Mouse (Mus musculus): ENCODE measurements around the gene 4930572O03Rik. TPM values are rescaled to one million over a fixed set of nuclear protein-coding genes. Genes with fewer than 3 reads are reported as not detected.
"Not testable (repeated sequence)": the region's sequence is repeated elsewhere in the genome, so short reads cannot be mapped to it uniquely, and the experiment has no call there.

The 4930572O03Rik gene
- polyA plus RNA-seq (2014; fragmentation: Nextera tagmentation; extraction: Ambion mirVana) = not detected in 2 replicates

- DNase-seq (ENCODE audit: low spot score) = peak; percentile 15
- H3K4me3 ChIP-seq (replicated peaks; ENCODE audit: low read length); ATAC-seq (ENCODE audit: low FRiP score); H3K9me3 ChIP-seq (ENCODE audit: control insufficient read depth, low read length); H3K9ac ChIP-seq; H3K36me3 ChIP-seq (replicated peaks; ENCODE audit: control insufficient read depth, insufficient read depth); H3K27ac ChIP-seq; H3K27me3 ChIP-seq (ENCODE audit: control insufficient read depth, insufficient read depth, low read length); H3K4me1 ChIP-seq (replicated peaks; ENCODE audit: control insufficient read depth, insufficient read depth, low read length); H3K4me2 ChIP-seq (replicated peaks): not testable (repeated sequence)
- 79% methylated on average over 1 of the region's 1 CpGs for WGBS
Observed at GRCm38 (mm10) chr5:15656959-15657358, at the start of gene 4930572O03Rik. TSS of gene 4930572O03Rik (minus strand) at chr5:15657059.

GRCm38 (mm10) chr5:15702891-15703290 is 46.0 kb upstream of the 4930572O03Rik start:
- not testable (repeated sequence) for H3K9ac ChIP-seq; H3K36me3 ChIP-seq (replicated peaks; ENCODE audit: control insufficient read depth, insufficient read depth); ATAC-seq (ENCODE audit: low FRiP score); H3K4me2 ChIP-seq (replicated peaks); H3K4me3 ChIP-seq (replicated peaks; ENCODE audit: low read length); H3K27me3 ChIP-seq (ENCODE audit: control insufficient read depth, insufficient read depth, low read length); H3K4me1 ChIP-seq (replicated peaks; ENCODE audit: control insufficient read depth, insufficient read depth, low read length); H3K9me3 ChIP-seq (ENCODE audit: control insufficient read depth, low read length); H3K27ac ChIP-seq
- peak; percentile 50 for DNase-seq (ENCODE audit: low spot score)
- WGBS = 29% methylated on average over 5 of the region's 5 CpGs

- 44% methylated on average over 2 of the region's 2 CpGs for whole genome bisulfite sequencing
- not testable (repeated sequence) for H3K27me3 ChIP-seq (ENCODE audit: control insufficient read depth, insufficient read depth, low read length); H3K4me1 ChIP-seq (replicated peaks; ENCODE audit: control insufficient read depth, insufficient read depth, low read length); H3K4me3 ChIP-seq (replicated peaks; ENCODE audit: low read length); H3K36me3 ChIP-seq (replicated peaks; ENCODE audit: control insufficient read depth, insufficient read depth); H3K9ac ChIP-seq; H3K4me2 ChIP-seq (replicated peaks); H3K27ac ChIP-seq; H3K9me3 ChIP-seq (ENCODE audit: control insufficient read depth, low read length)
- DNase-seq (ENCODE audit: low spot score) = peak; percentile 22
- 0 out of 2 replicates have a peak, but pooled peaks have one; percentile 46 for ATAC-seq (ENCODE audit: low FRiP score)
Observed at GRCm38 (mm10) chr5:15697719-15698118, 40.9 kb upstream of the 4930572O03Rik start.

GRCm38 (mm10) chr5:15691849-15692248 is 35.0 kb upstream of the 4930572O03Rik start:
- not testable (repeated sequence) for H3K9ac ChIP-seq; H3K4me2 ChIP-seq (replicated peaks); DNase-seq (ENCODE audit: low spot score); ATAC-seq (ENCODE audit: low FRiP score); H3K27ac ChIP-seq; H3K4me1 ChIP-seq (replicated peaks; ENCODE audit: control insufficient read depth, insufficient read depth, low read length); H3K4me3 ChIP-seq (replicated peaks; ENCODE audit: low read length); H3K36me3 ChIP-seq (replicated peaks; ENCODE audit: control insufficient read depth, insufficient read depth); H3K27me3 ChIP-seq (ENCODE audit: control insufficient read depth, insufficient read depth, low read length)
- WGBS = 88% methylated on average over 4 of the region's 4 CpGs
- peaks cover 21% of the 10 kb centered on the region for H3K9me3 ChIP-seq (ENCODE audit: control insufficient read depth, low read length)

- H3K27ac ChIP-seq; H3K27me3 ChIP-seq (ENCODE audit: control insufficient read depth, insufficient read depth, low read length); H3K9ac ChIP-seq; H3K4me2 ChIP-seq (replicated peaks); H3K4me3 ChIP-seq (replicated peaks; ENCODE audit: low read length); H3K4me1 ChIP-seq (replicated peaks; ENCODE audit: control insufficient read depth, insufficient read depth, low read length); H3K36me3 ChIP-seq (replicated peaks; ENCODE audit: control insufficient read depth, insufficient read depth): not testable (repeated sequence)
- ATAC-seq (ENCODE audit: low FRiP score) (peak; percentile 31; the same call in 1 of the 2 replicates), DNase-seq (ENCODE audit: low spot score) (peak; percentile 21)
- WGBS = 73% methylated on average over 4 of the region's 4 CpGs
- peaks cover 21% of the 10 kb centered on the region for H3K9me3 ChIP-seq (ENCODE audit: control insufficient read depth, low read length)
Observed at GRCm38 (mm10) chr5:15690822-15691221, 34.0 kb upstream of the 4930572O03Rik start.

GRCm38 (mm10) chr5:15689659-15690213 is 32.9 kb upstream of the 4930572O03Rik start:
- peaks cover 25% of the 10 kb centered on the region for H3K9me3 ChIP-seq (ENCODE audit: control insufficient read depth, low read length)
- H3K27ac ChIP-seq; H3K27me3 ChIP-seq (ENCODE audit: control insufficient read depth, insufficient read depth, low read length); H3K9ac ChIP-seq; H3K4me3 ChIP-seq (replicated peaks; ENCODE audit: low read length); H3K36me3 ChIP-seq (replicated peaks; ENCODE audit: control insufficient read depth, insufficient read depth); H3K4me1 ChIP-seq (replicated peaks; ENCODE audit: control insufficient read depth, insufficient read depth, low read length); H3K4me2 ChIP-seq (replicated peaks): not testable (repeated sequence)
- peak; percentile 24 for DNase-seq (ENCODE audit: low spot score)
- 82% methylated on average over 6 of the region's 6 CpGs for WGBS
- peak; percentile 84 for ATAC-seq (ENCODE audit: low FRiP score)

- not testable (repeated sequence) for H3K9ac ChIP-seq; H3K27me3 ChIP-seq (ENCODE audit: control insufficient read depth, insufficient read depth, low read length); H3K4me3 ChIP-seq (replicated peaks; ENCODE audit: low read length); H3K27ac ChIP-seq; H3K36me3 ChIP-seq (replicated peaks; ENCODE audit: control insufficient read depth, insufficient read depth); H3K4me2 ChIP-seq (replicated peaks); H3K4me1 ChIP-seq (replicated peaks; ENCODE audit: control insufficient read depth, insufficient read depth, low read length)
- WGBS = 65% methylated on average over 4 of the region's 4 CpGs
- DNase-seq (ENCODE audit: low spot score) (peak; percentile 10), ATAC-seq (ENCODE audit: low FRiP score) (peak; percentile 83)
- H3K9me3 ChIP-seq (ENCODE audit: control insufficient read depth, low read length) = peaks cover 27% of the 10 kb centered on the region
Observed at GRCm38 (mm10) chr5:15688874-15689658, 32.2 kb upstream of the 4930572O03Rik start.

- not testable (repeated sequence) for H3K36me3 ChIP-seq (replicated peaks; ENCODE audit: control insufficient read depth, insufficient read depth); H3K4me1 ChIP-seq (replicated peaks; ENCODE audit: control insufficient read depth, insufficient read depth, low read length); H3K4me3 ChIP-seq (replicated peaks; ENCODE audit: low read length); H3K27ac ChIP-seq; DNase-seq (ENCODE audit: low spot score); H3K27me3 ChIP-seq (ENCODE audit: control insufficient read depth, insufficient read depth, low read length); H3K9ac ChIP-seq; H3K4me2 ChIP-seq (replicated peaks)
- H3K9me3 ChIP-seq (ENCODE audit: control insufficient read depth, low read length) = peaks cover 23% of the 10 kb centered on the region
- ATAC-seq (ENCODE audit: low FRiP score) = peak; percentile 80; the same call in 1 of the 2 replicates
- WGBS = 85% methylated on average over 7 of the region's 10 CpGs
Observed at GRCm38 (mm10) chr5:15681301-15682035, 24.6 kb upstream of the 4930572O03Rik start.
